Mouse (Mus musculus): Measurements from ENCODE around the gene Fam214b. TPM values are rescaled to one million over a fixed set of nuclear protein-coding genes. Genes with fewer than 3 reads are reported as not detected.
A peak's percentile ranks its signal among the peaks of the same experiment; 100 is the strongest.

Fam214b gene
- total and polyA plus RNA-seq, 3 experiments, result 1.3 to 3.8 TPM; not detected in 1

- peak overlapping the region; percentile 44 for H3K9ac ChIP-seq (ENCODE audit: control insufficient read depth, low read depth, low read length, poor library complexity, severe bottlenecking)
- DNase-seq (ENCODE audit: low read depth, low spot score), result no peak
These were observed 748 bp downstream of the Fam214b start for GRCm38 (mm10) chr4:43045285-43045658.

GRCm38 (mm10) chr4:43044673-43045072 lies 1.3 kb downstream of the Fam214b start:
- H3K36me3 ChIP-seq (ENCODE audit: control insufficient read depth in 1 of 2, insufficient read depth in 2 of 2, low read length in 2 of 2), result peaks cover 0 to 17% of the 10 kb centered on the region in 2 experiments; a peak in 2 of 4 replicates
- peak; percentile 84 for DNase-seq (ENCODE audit: low read depth, low spot score)
- TF ChIP-seq SIN3A (IDR thresholded peaks at IDR 0.05; ENCODE audit: low read length), result peak; percentile 51; the same call in 1 of the 2 replicates
- no peak for TF ChIP-seq TCF12 (IDR thresholded peaks at IDR 0.05; ENCODE audit: low read depth, low read length)
- no peak for TF ChIP-seq MYB (IDR thresholded peaks at IDR 0.05; ENCODE audit: low read depth, low read length)
- TF ChIP-seq ETS1 (IDR thresholded peaks at IDR 0.05; ENCODE audit: low read depth, low read length), result 0 out of 2 replicates have a peak, but pooled peaks have one; percentile 42
- TF ChIP-seq NRF1 (IDR thresholded peaks at IDR 0.05; ENCODE audit: insufficient read depth, low read depth, low read length, poor library complexity, severe bottlenecking), result no peak
- TF ChIP-seq MAFK (IDR thresholded peaks at IDR 0.05; ENCODE audit: borderline replicate concordance, low read depth, low read length), result no peak
- TF ChIP-seq JUND (IDR thresholded peaks at IDR 0.05; ENCODE audit: low read depth, low read length), result no peak
- TF ChIP-seq POLR2A (IDR thresholded peaks at IDR 0.05; ENCODE audit: control insufficient read depth in 1 of 2, insufficient read depth in 1 of 2, low read depth in 1 of 2, low read length in 2 of 2, poor library complexity in 1 of 2), result 0 out of 4 replicates have a peak, but pooled peaks of 1 of the 2 experiments have one; percentile 24
- TF ChIP-seq ZC3H11A (IDR thresholded peaks at IDR 0.05; ENCODE audit: low read depth, low read length), result no peak
- 0 out of 2 replicates have a peak, but pooled peaks have one; percentile 65 for TF ChIP-seq ELF1 (IDR thresholded peaks at IDR 0.05; ENCODE audit: low read depth, low read length)
- peak; percentile 62 for TF ChIP-seq HCFC1 (IDR thresholded peaks at IDR 0.05; ENCODE audit: low read depth, low read length)
- 0 out of 2 replicates have a peak, but pooled peaks have one; percentile 16 for TF ChIP-seq GATA1 (IDR thresholded peaks at IDR 0.05; ENCODE audit: low read depth, low read length)
- TF ChIP-seq MXI1 (IDR thresholded peaks at IDR 0.05; ENCODE audit: low read depth, low read length), result peak; percentile 26; the same call in 1 of the 2 replicates
- TF ChIP-seq KAT2A (conservative IDR thresholded peaks at IDR 0.05; ENCODE audit: low read depth, low read length), result no peak
- peak overlapping the region; percentile 53 to 80 for H3K4me3 ChIP-seq (ENCODE audit: control insufficient read depth in 1 of 2, insufficient read depth in 1 of 2, low read depth in 2 of 2, low read length in 2 of 2)
- H3K4me1 ChIP-seq (ENCODE audit: control insufficient read depth in 1 of 2, insufficient read depth in 2 of 2, low read length in 2 of 2), result peaks cover 10 to 33% of the 10 kb centered on the region in 2 experiments
- H3K27me3 ChIP-seq (ENCODE audit: control insufficient read depth in 1 of 2, insufficient read depth in 2 of 2, low read length in 2 of 2), result no peaks in the 10 kb centered on the region
- H3K27ac ChIP-seq (ENCODE audit: control insufficient read depth, low read depth, low read length), result peak overlapping the region; percentile 34
- no peaks in the 10 kb centered on the region for H3K9me3 ChIP-seq (replicated peaks; ENCODE audit: insufficient read depth, low read length)
- no peaks in the 10 kb centered on the region for H3K79me2 ChIP-seq (ENCODE audit: control insufficient read depth, insufficient read depth, low read length, poor library complexity)
- peak overlapping the region; percentile 44 for H3K9ac ChIP-seq (ENCODE audit: control insufficient read depth, low read depth, low read length, poor library complexity, severe bottlenecking)

More at GRCm38 (mm10) chr4:43045285-43045658, 748 bp downstream of the Fam214b start:
- Histone ChIP-seq H3K36me3 (ENCODE audit: control insufficient read depth in 1 of 2, insufficient read depth in 2 of 2, low read length in 2 of 2) (peaks cover 0 to 17% of the 10 kb centered on the region in 2 experiments; a peak in 2 of 4 replicates), H3K27ac (ENCODE audit: control insufficient read depth, low read depth, low read length) (peak overlapping the region; percentile 34), H3K27me3 (ENCODE audit: control insufficient read depth in 1 of 2, insufficient read depth in 2 of 2, low read length in 2 of 2) (no peaks in the 10 kb centered on the region), H3K4me1 (ENCODE audit: control insufficient read depth in 1 of 2, insufficient read depth in 2 of 2, low read length in 2 of 2) (peaks cover 10 to 33% of the 10 kb centered on the region in 2 experiments), H3K79me2 (ENCODE audit: control insufficient read depth, insufficient read depth, low read length, poor library complexity) (no peaks in the 10 kb centered on the region), H3K4me3 (ENCODE audit: control insufficient read depth in 1 of 2, insufficient read depth in 1 of 2, low read depth in 2 of 2, low read length in 2 of 2) (peak overlapping the region; percentile 53 to 80), H3K9me3 (replicated peaks; ENCODE audit: insufficient read depth, low read length) (no peaks in the 10 kb centered on the region)
- TF ChIP-seq MAZ (IDR thresholded peaks at IDR 0.05; ENCODE audit: low read depth, low read length) (0 out of 2 replicates have a peak, but pooled peaks have one; percentile 6), CTCF (IDR thresholded peaks at IDR 0.05 in 2 of 3, conservative IDR thresholded peaks at IDR 0.05 in 1 of 3; ENCODE audit: control insufficient read depth in 1 of 3, insufficient read depth in 1 of 3, low read depth in 2 of 3, low read length in 3 of 3, poor library complexity in 1 of 3, severe bottlenecking in 1 of 3) (no peak)
